Mouse (Mus musculus): ENCODE data around the gene Tmem43. TPM values are rescaled to one million over a fixed set of nuclear protein-coding genes. Genes with fewer than 3 reads are reported as not detected.

The Tmem43 gene
- total and polyA plus RNA-seq, 2 experiments, result 4.5 to 9.4 TPM

DNA sequence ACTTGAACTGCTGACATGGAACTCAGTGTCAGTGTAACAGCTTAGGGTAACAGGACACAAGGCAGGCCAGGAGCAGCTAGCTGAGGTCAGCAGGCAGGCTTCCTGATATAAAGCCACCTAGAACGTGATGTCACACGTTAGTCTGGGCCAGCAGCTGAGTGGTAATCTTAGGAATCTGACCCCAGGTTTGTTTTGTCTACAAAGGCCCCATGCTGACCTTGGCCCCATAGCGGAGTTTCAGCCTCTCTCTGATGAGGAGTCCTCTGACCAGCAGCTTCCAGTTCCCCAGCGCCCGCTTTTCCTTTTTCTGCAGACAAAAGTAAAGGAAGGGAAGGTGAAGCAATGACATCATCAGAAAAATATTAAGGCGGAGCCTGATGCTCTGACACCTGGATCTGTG lies 17.5 kb downstream of the Tmem43 start:
- Histone ChIP-seq H3K36me3 (ENCODE audit: control insufficient read depth, insufficient read depth, low read length) (peaks cover 27% of the 10 kb centered on the region), H3K79me2 (ENCODE audit: control insufficient read depth, insufficient read depth, low read length) (no peaks in the 10 kb centered on the region), H3K27ac (replicated peaks; ENCODE audit: insufficient read depth, low read depth, low read length) (no peak overlapping the region), H3K4me1 (ENCODE audit: control insufficient read depth, insufficient read depth, low read length) (peaks cover 3% of the 10 kb centered on the region; the same call in 1 of the 2 replicates), H3K9ac (ENCODE audit: low read depth, low read length) (no peak overlapping the region), H3K4me3 (ENCODE audit: insufficient read depth, low read depth, low read length) (no peak overlapping the region), H3K27me3 (ENCODE audit: control insufficient read depth, insufficient read depth, low read length) (no peaks in the 10 kb centered on the region)
- 68% methylated on average over 6 of the region's 6 CpGs for WGBS
- peak; percentile 44 for DNase-seq (ENCODE audit: extremely low read depth, low read depth, low spot score)
- no peak for TF ChIP-seq CTCF (IDR thresholded peaks at IDR 0.05; ENCODE audit: low read depth, low read length)
- no peak for TF ChIP-seq POLR2A (IDR thresholded peaks at IDR 0.05; ENCODE audit: extremely low read depth, insufficient read depth, low read length)

GRCm38 (mm10) chr6:91493053-91493452 lies 19.6 kb downstream of the Tmem43 start:
- no peak for TF ChIP-seq CTCF (IDR thresholded peaks at IDR 0.05; ENCODE audit: low read depth, low read length)
- TF ChIP-seq POLR2A (IDR thresholded peaks at IDR 0.05; ENCODE audit: extremely low read depth, insufficient read depth, low read length), result no peak
- no peak overlapping the region for H3K27ac ChIP-seq (replicated peaks; ENCODE audit: insufficient read depth, low read depth, low read length)
- no peak for DNase-seq (ENCODE audit: extremely low read depth, low read depth, low spot score)
- 88% methylated on average over 10 of the region's 10 CpGs for WGBS
- H3K36me3 ChIP-seq (ENCODE audit: control insufficient read depth, insufficient read depth, low read length), result peaks cover 24% of the 10 kb centered on the region; the same call in 1 of the 2 replicates
- H3K79me2 ChIP-seq (ENCODE audit: control insufficient read depth, insufficient read depth, low read length), result no peaks in the 10 kb centered on the region
- no peaks in the 10 kb centered on the region for H3K27me3 ChIP-seq (ENCODE audit: control insufficient read depth, insufficient read depth, low read length)
- no peak overlapping the region for H3K9ac ChIP-seq (ENCODE audit: low read depth, low read length)
- peaks cover 3% of the 10 kb centered on the region; the same call in 1 of the 2 replicates for H3K4me1 ChIP-seq (ENCODE audit: control insufficient read depth, insufficient read depth, low read length)
- H3K4me3 ChIP-seq (ENCODE audit: insufficient read depth, low read depth, low read length), result no peak overlapping the region

GRCm38 (mm10) chr6:91494526-91494925 lies 21.0 kb downstream of the Tmem43 start:
- Histone ChIP-seq H3K4me1 (ENCODE audit: control insufficient read depth, insufficient read depth, low read length) (no peaks in the 10 kb centered on the region), H3K27me3 (ENCODE audit: control insufficient read depth, insufficient read depth, low read length) (no peaks in the 10 kb centered on the region), H3K27ac (replicated peaks; ENCODE audit: insufficient read depth, low read depth, low read length) (no peak overlapping the region), H3K36me3 (ENCODE audit: control insufficient read depth, insufficient read depth, low read length) (peaks cover 29% of the 10 kb centered on the region), H3K9ac (ENCODE audit: low read depth, low read length) (no peak overlapping the region), H3K79me2 (ENCODE audit: control insufficient read depth, insufficient read depth, low read length) (no peaks in the 10 kb centered on the region), H3K4me3 (ENCODE audit: insufficient read depth, low read depth, low read length) (no peak overlapping the region)
- DNase-seq (ENCODE audit: extremely low read depth, low read depth, low spot score), result no peak
- TF ChIP-seq CTCF (IDR thresholded peaks at IDR 0.05; ENCODE audit: low read depth, low read length), result no peak
- TF ChIP-seq POLR2A (IDR thresholded peaks at IDR 0.05; ENCODE audit: extremely low read depth, insufficient read depth, low read length), result no peak
- 89% methylated on average over 8 of the region's 8 CpGs for WGBS

GRCm38 (mm10) chr6:91503302-91503701 lies 29.8 kb downstream of the Tmem43 start:
- H3K4me1 ChIP-seq (ENCODE audit: control insufficient read depth, insufficient read depth, low read length), result no peaks in the 10 kb centered on the region
- no peaks in the 10 kb centered on the region for H3K27me3 ChIP-seq (ENCODE audit: control insufficient read depth, insufficient read depth, low read length)
- H3K27ac ChIP-seq (replicated peaks; ENCODE audit: insufficient read depth, low read depth, low read length), result no peak overlapping the region
- H3K4me3 ChIP-seq (ENCODE audit: insufficient read depth, low read depth, low read length), result no peak overlapping the region
- no peak for DNase-seq (ENCODE audit: extremely low read depth, low read depth, low spot score)
- no peaks in the 10 kb centered on the region for H3K79me2 ChIP-seq (ENCODE audit: control insufficient read depth, insufficient read depth, low read length)
- H3K9ac ChIP-seq (ENCODE audit: low read depth, low read length), result no peak overlapping the region
- H3K36me3 ChIP-seq (ENCODE audit: control insufficient read depth, insufficient read depth, low read length), result peaks cover 57% of the 10 kb centered on the region
- WGBS, result 86% methylated on average over 1 of the region's 1 CpGs
- no peak for TF ChIP-seq POLR2A (IDR thresholded peaks at IDR 0.05; ENCODE audit: extremely low read depth, insufficient read depth, low read length)

- no peaks in the 10 kb centered on the region for H3K27me3 ChIP-seq (ENCODE audit: control insufficient read depth, insufficient read depth, low read length)
- no peak for DNase-seq (ENCODE audit: extremely low read depth, low read depth, low spot score)
- H3K4me1 ChIP-seq (ENCODE audit: control insufficient read depth, insufficient read depth, low read length), result no peaks in the 10 kb centered on the region
- no peak overlapping the region for H3K9ac ChIP-seq (ENCODE audit: low read depth, low read length)
- 92% methylated on average over 5 of the region's 5 CpGs for WGBS
- H3K4me3 ChIP-seq (ENCODE audit: insufficient read depth, low read depth, low read length), result no peak overlapping the region
- peaks cover 42% of the 10 kb centered on the region for H3K36me3 ChIP-seq (ENCODE audit: control insufficient read depth, insufficient read depth, low read length)
- H3K79me2 ChIP-seq (ENCODE audit: control insufficient read depth, insufficient read depth, low read length), result no peaks in the 10 kb centered on the region
- TF ChIP-seq POLR2A (IDR thresholded peaks at IDR 0.05; ENCODE audit: extremely low read depth, insufficient read depth, low read length), result no peak
- TF ChIP-seq CTCF (IDR thresholded peaks at IDR 0.05; ENCODE audit: low read depth, low read length), result no peak
- H3K27ac ChIP-seq (replicated peaks; ENCODE audit: insufficient read depth, low read depth, low read length), result no peak overlapping the region
Observed at GRCm38 (mm10) chr6:91506036-91506435, 32.5 kb downstream of the Tmem43 start.

DNA sequence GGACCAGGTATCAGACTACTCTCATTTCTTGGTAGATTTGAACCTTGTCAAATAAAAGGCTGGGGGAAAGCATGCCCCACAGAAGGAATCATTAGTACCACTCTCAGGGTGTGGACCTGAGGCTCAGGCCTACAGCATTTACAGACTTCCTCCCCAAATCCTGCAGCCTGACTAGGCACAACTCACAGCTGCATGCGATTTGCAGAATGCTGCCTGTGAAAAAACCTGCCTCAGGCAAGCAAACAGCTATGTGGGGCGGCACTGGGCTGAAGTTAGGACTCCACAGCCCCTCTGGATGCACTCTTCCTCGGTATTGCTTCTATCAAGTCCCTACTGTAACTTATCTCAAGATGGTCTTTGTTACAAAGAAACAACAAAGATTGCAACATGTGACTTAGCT lies 34.5 kb downstream of the Tmem43 start:
- no peaks in the 10 kb centered on the region for H3K27me3 ChIP-seq (ENCODE audit: control insufficient read depth, insufficient read depth, low read length)
- TF ChIP-seq CTCF (IDR thresholded peaks at IDR 0.05; ENCODE audit: low read depth, low read length), result no peak
- TF ChIP-seq POLR2A (IDR thresholded peaks at IDR 0.05; ENCODE audit: extremely low read depth, insufficient read depth, low read length), result no peak
- H3K79me2 ChIP-seq (ENCODE audit: control insufficient read depth, insufficient read depth, low read length), result no peaks in the 10 kb centered on the region
- no peaks in the 10 kb centered on the region for H3K4me1 ChIP-seq (ENCODE audit: control insufficient read depth, insufficient read depth, low read length)
- no peak overlapping the region for H3K4me3 ChIP-seq (ENCODE audit: insufficient read depth, low read depth, low read length)
- no peak overlapping the region for H3K27ac ChIP-seq (replicated peaks; ENCODE audit: insufficient read depth, low read depth, low read length)
- peaks cover 36% of the 10 kb centered on the region for H3K36me3 ChIP-seq (ENCODE audit: control insufficient read depth, insufficient read depth, low read length)
- WGBS, result 96% methylated on average over 3 of the region's 3 CpGs
- no peak overlapping the region for H3K9ac ChIP-seq (ENCODE audit: low read depth, low read length)
- no peak for DNase-seq (ENCODE audit: extremely low read depth, low read depth, low spot score)
